Mouse (Mus musculus): ENCODE data around the gene Pom121l2.

DNA sequence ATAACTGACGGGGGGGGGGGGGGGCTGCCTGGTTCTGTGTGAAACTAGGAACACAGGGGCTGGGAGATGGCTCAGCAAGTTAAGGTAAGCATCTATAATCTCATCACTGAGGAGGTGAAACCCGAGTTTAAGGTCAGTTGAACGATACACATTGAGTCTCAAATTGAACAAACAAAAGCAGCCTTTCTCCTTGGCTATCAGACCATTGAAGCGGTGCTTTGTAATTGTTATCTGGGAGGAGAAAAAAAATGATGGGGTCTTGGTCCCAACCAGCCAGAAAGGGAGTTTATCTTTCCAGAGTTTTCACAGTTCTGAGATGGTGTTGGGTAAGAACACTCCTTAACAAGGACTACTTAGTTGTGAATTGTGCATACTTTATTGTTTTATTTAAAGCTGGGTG is 16.8 kb downstream of the Pom121l2 start:
- TF ChIP-seq CTCF (IDR thresholded peaks at IDR 0.05; ENCODE audit: extremely low read depth, insufficient read length, insufficient replicate concordance, low read depth, low read length): no peak
- TF ChIP-seq POLR2A (IDR thresholded peaks at IDR 0.05; ENCODE audit: low read depth, low read length): no peak
